Mouse (Mus musculus): ENCODE measurements around the gene Ovol3. TPM values are rescaled to one million over a fixed set of nuclear protein-coding genes. Genes with fewer than 3 reads are reported as not detected.
"Not testable (repeated sequence)": the region's sequence is repeated elsewhere in the genome, so short reads cannot be mapped to it uniquely, and the experiment has no call there.

Ovol3 gene
- polyA plus RNA-seq, 1 experiment, result 0.12 TPM

- no peak for DNase-seq (ENCODE audit: low read depth)
- TF ChIP-seq POLR2A (IDR thresholded peaks at IDR 0.05; ENCODE audit: borderline replicate concordance, extremely low read depth, insufficient read depth, insufficient read length, poor library complexity, severe bottlenecking), result no peak
- no peak for TF ChIP-seq CTCF (IDR thresholded peaks at IDR 0.05; ENCODE audit: borderline replicate concordance, extremely low read depth, insufficient read depth, insufficient read length)
Observed at GRCm38 (mm10) chr7:30265041-30265440, 29.5 kb upstream of the Ovol3 start.

DNA sequence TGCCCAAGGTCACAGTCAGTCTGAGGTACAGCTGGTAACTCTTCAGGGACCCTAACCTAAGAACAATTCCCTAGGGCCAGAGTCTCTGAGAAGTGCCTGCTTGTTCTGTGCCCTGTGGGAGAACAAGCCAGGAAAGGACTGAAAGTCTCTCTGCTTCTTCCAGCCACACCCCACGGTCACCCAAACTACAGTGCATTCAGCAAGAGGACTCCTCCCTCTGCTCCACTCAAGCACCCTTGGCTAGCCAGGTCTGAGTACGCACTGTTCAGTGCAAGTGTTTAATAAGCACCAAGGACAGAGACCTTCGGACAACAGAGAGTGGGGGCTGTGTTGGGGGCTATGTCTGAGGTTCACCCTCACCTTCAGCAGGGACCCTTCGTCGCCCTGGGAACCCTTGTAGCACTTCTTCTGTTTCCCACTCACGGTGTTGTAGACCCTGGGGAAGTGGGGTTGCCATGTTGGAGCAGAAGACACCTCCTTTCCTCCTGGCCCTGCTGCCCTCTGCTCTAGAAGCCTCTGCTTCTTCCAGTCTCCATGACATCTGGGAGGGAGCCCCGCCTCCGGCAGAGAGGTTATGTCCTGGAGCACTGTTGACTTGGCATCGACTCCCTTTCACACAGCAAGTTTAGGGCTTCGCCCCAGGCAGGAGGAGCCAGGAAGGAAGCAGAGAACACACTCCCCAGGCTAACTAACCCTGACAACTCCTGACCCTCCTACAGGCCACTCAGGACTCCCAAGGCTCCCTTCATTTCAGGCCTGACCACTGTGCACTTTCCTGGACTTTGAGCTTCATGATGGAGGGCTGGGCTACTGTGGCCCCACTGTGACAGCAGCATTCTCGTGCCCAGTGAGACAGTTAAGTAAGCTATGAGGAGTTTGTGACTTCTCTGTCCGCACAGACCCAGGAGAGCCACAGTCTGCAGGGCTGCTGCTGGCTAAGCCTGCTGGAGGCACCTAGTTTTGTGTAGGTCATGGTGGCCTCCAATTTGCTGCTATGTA is 16.7 kb upstream of the Ovol3 start:
- no peak for DNase-seq (ENCODE audit: low read depth)
- TF ChIP-seq POLR2A (IDR thresholded peaks at IDR 0.05; ENCODE audit: borderline replicate concordance, extremely low read depth, insufficient read depth, insufficient read length, poor library complexity, severe bottlenecking) (no peak), CTCF (IDR thresholded peaks at IDR 0.05; ENCODE audit: borderline replicate concordance, extremely low read depth, insufficient read depth, insufficient read length) (no peak)

GRCm38 (mm10) chr7:30237374-30237773 is 1.8 kb upstream of the Ovol3 start:
- not testable (repeated sequence) for DNase-seq (ENCODE audit: low read depth)

DNA sequence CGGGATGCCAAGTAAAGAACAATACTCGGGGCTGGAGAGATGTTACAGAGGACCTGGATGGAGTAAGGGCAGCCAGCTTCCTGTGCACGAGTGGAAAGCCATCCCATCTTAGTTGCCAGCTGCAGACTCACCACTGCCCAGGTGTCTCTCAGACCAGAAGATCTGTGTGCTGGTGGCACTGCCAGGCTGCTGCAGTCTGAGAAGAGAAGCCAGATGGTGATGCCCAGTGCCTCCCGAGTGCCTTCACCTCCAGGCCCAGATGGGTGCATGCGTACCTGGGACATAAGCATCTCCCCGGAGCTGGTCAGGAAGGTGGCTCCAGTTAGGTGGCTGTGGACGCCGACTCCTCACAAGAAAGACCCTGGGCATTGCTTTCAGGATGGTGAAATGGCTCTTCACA is 434 bp downstream of the Ovol3 start:
- no peak for DNase-seq (ENCODE audit: low read depth)
- TF ChIP-seq POLR2A (IDR thresholded peaks at IDR 0.05; ENCODE audit: borderline replicate concordance, extremely low read depth, insufficient read depth, insufficient read length, poor library complexity, severe bottlenecking) (no peak), CTCF (IDR thresholded peaks at IDR 0.05; ENCODE audit: borderline replicate concordance, extremely low read depth, insufficient read depth, insufficient read length) (no peak)

DNA sequence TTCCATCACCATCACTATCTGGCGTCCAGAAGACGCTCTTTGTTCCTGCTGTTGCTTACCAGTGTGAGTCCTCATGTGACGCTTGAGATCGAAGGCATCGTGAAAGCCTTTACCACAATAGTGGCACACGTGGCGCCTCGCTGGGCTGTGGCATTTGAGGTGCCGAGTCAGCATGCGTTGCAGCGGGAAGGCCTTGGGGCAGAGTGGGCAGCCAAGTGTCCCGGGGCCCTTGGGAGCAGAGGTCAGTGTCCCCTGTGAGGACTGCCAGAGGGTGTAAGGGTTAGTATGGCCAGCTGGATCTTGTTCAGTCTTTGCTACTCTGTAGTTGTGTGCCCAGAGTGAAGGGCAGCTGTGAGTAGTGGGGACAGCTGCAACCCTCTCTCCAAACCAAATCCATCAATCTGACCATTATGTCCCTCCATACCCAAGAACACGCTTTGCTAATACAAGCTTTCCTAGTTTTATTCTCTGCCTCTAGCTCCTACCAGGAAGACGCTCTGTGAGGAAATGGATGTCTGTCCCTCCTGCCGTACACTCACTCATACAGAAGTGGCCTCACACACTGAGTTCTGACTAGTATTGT is 1.2 kb downstream of the Ovol3 start:
- TF ChIP-seq POLR2A (IDR thresholded peaks at IDR 0.05; ENCODE audit: borderline replicate concordance, extremely low read depth, insufficient read depth, insufficient read length, poor library complexity, severe bottlenecking) (no peak), CTCF (IDR thresholded peaks at IDR 0.05; ENCODE audit: borderline replicate concordance, extremely low read depth, insufficient read depth, insufficient read length) (no peak)
- no peak for DNase-seq (ENCODE audit: low read depth)

DNA sequence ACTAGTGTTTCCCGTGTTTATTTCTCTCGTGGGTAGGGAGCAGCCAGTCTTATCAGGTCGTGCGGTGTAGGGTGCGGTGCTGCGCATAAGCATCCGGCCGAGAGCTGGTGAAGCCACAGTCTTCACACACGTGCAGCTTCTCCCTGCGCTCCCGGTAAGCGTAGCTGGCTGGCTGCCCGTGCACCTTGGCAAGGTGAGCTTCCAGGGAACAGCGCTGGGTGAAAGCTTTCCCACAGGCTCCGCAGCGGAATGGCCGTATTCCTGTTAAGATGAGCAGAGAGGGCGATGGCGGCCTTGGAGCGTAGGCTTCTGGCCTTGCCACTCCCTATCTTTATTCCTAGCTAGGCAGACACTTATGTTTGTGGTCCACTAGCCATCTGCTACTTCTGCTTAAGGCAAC is 2.1 kb downstream of the Ovol3 start:
- no peak for DNase-seq (ENCODE audit: low read depth)
- TF ChIP-seq CTCF (IDR thresholded peaks at IDR 0.05; ENCODE audit: borderline replicate concordance, extremely low read depth, insufficient read depth, insufficient read length), result no peak
- no peak for TF ChIP-seq POLR2A (IDR thresholded peaks at IDR 0.05; ENCODE audit: borderline replicate concordance, extremely low read depth, insufficient read depth, insufficient read length, poor library complexity, severe bottlenecking)

- TF ChIP-seq POLR2A (IDR thresholded peaks at IDR 0.05; ENCODE audit: borderline replicate concordance, extremely low read depth, insufficient read depth, insufficient read length, poor library complexity, severe bottlenecking), result no peak
- peak; percentile 47; the same call in 1 of the 2 replicates for TF ChIP-seq CTCF (IDR thresholded peaks at IDR 0.05; ENCODE audit: borderline replicate concordance, extremely low read depth, insufficient read depth, insufficient read length)
- peak; percentile 61 for DNase-seq (ENCODE audit: low read depth)
Observed at GRCm38 (mm10) chr7:30232631-30233148, 2.8 kb downstream of the Ovol3 start.

DNA sequence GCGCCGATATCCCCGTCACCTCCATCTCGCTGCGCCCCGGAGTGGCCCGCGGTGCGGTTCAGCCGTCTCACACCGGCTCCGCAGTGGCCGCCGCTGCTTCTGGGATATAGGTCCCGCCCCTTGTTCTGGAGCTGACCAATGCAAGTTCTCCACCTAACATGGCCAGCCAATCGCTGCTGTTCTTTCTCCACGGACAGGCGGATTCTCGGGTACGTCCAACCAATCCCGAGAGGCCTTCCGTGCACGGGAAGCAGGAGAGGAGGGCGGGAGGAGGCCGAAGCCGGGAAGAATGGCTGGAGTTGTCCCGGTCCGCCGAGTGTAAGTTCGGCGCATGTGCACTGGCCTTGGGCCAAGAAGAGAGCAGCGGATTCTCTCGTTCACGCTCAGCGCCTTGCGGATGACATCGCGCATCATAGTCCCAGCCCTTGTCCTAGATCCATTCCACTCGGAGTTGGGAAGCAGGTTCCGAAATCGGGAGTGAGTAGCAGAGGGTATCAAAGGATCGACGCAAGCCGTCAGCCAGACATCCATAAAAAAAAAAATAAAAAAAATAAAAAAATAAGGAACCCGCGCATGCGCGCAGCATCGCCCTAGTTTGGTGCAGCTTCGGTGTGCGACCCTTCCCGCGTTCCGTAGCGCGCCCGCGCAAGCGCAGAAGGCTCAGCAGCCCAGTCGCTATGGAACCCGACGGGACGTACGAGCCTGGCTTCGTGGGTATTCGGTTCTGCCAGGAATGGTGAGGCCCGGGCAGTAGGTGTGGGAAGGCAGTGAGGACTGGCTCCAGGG is 3.7 kb downstream of the Ovol3 start, which contains the start of the genes Polr2i and Tbcb:
Polr2i (plus strand) TSS at position 280 of the 786 bp plus-strand sequence.
Tbcb (minus strand) TSS at position 604 of the 786 bp plus-strand sequence.
- TF ChIP-seq CTCF (IDR thresholded peaks at IDR 0.05; ENCODE audit: borderline replicate concordance, extremely low read depth, insufficient read depth, insufficient read length) (no peak), POLR2A (IDR thresholded peaks at IDR 0.05; ENCODE audit: borderline replicate concordance, extremely low read depth, insufficient read depth, insufficient read length, poor library complexity, severe bottlenecking) (peak; percentile 36; the same call in 1 of the 2 replicates)
- DNase-seq (ENCODE audit: low read depth), result peak; percentile 100

DNA sequence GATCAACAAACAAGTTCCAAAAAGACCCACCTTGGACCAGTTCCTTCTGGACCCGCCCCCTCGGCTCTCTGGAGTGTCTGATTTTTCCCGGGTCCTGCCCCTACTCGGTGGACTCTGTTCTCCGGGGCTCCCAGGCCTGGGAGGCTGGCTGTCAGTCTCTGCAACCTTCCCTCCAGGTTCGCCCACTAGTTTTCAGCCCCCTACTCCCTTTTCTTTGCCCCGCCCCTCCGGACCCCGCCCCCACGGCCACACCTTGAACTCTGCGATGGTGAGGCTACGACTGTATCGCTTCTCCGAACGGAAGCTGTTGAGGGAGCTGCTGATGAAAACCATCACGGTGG is 4.2 kb downstream of the Ovol3 start:
- no peak for DNase-seq (ENCODE audit: low read depth)
- TF ChIP-seq POLR2A (IDR thresholded peaks at IDR 0.05; ENCODE audit: borderline replicate concordance, extremely low read depth, insufficient read depth, insufficient read length, poor library complexity, severe bottlenecking) (no peak), CTCF (IDR thresholded peaks at IDR 0.05; ENCODE audit: borderline replicate concordance, extremely low read depth, insufficient read depth, insufficient read length) (no peak)

GRCm38 (mm10) chr7:30224206-30224605 is 11.3 kb downstream of the Ovol3 start:
- DNase-seq (ENCODE audit: low read depth), result no peak
- TF ChIP-seq POLR2A (IDR thresholded peaks at IDR 0.05; ENCODE audit: borderline replicate concordance, extremely low read depth, insufficient read depth, insufficient read length, poor library complexity, severe bottlenecking) (no peak), CTCF (IDR thresholded peaks at IDR 0.05; ENCODE audit: borderline replicate concordance, extremely low read depth, insufficient read depth, insufficient read length) (no peak)

- DNase-seq (ENCODE audit: low read depth), result no peak
Observed at GRCm38 (mm10) chr7:30222205-30222604, 13.3 kb downstream of the Ovol3 start.

More at GRCm38 (mm10) chr7:30222205-30222604, 13.3 kb downstream of the Ovol3 start:
- TF ChIP-seq CTCF (IDR thresholded peaks at IDR 0.05; ENCODE audit: borderline replicate concordance, extremely low read depth, insufficient read depth, insufficient read length) (no peak), POLR2A (IDR thresholded peaks at IDR 0.05; ENCODE audit: borderline replicate concordance, extremely low read depth, insufficient read depth, insufficient read length, poor library complexity, severe bottlenecking) (no peak)
